Mouse (Mus musculus) small intestine, adult 2 months (tissue): ENCODE results near the gene Pfpl.

Experiments used
- CTCF ChIP-seq: fragments of 200-500 bp; IDR thresholded peaks from 2 replicates; pipeline ENCODE4 v1.5.1; 2012; ENCODE audit warnings: low read depth, mild to moderate bottlenecking, control low read depth, inconsistent platforms, low read length, moderate library complexity, mixed read lengths; ENCODE audit not compliant: insufficient replicate concordance, insufficient read length; ENCODE audit errors: extremely low read depth
- POLR2A ChIP-seq: fragments of 200-500 bp; IDR thresholded peaks from 2 replicates; pipeline ENCODE4 v1.6.1; 2012; ENCODE audit warnings: low read depth, mild to moderate bottlenecking, control low read depth, inconsistent platforms, low read length, moderate library complexity

GRCm38 (mm10) chr19:12442560-12442959, 14.9 kb downstream of the Pfpl start:
- TF ChIP-seq CTCF (no peak), POLR2A (no peak)
